Mouse (Mus musculus): ENCODE results near the gene Gnb1l. TPM values are rescaled to one million over a fixed set of nuclear protein-coding genes. Genes with fewer than 3 reads are reported as not detected.
A peak's percentile ranks its signal among the peaks of the same experiment; 100 is the strongest.

Gene Gnb1l
- polyA plus RNA-seq, 1 experiment from 2014 or later, result 14.0 TPM

- 77% methylated on average over 3 of the region's 3 CpGs for WGBS
- H3K4me2 ChIP-seq (replicated peaks), result no peak overlapping the region
- no peaks in the 10 kb centered on the region for H3K27me3 ChIP-seq (replicated peaks)
- H3K9me3 ChIP-seq, result no peaks in the 10 kb centered on the region
- H3K27ac ChIP-seq, result no peak overlapping the region
- no peaks in the 10 kb centered on the region for H3K4me1 ChIP-seq (replicated peaks)
- H3K9ac ChIP-seq, result no peak overlapping the region
- no peaks in the 10 kb centered on the region for H3K36me3 ChIP-seq
- no peak for ATAC-seq
- no peak overlapping the region for H3K4me3 ChIP-seq (replicated peaks)
Observed at GRCm38 (mm10) chr16:18556461-18556860, 57.9 kb downstream of the Gnb1l start.

DNA sequence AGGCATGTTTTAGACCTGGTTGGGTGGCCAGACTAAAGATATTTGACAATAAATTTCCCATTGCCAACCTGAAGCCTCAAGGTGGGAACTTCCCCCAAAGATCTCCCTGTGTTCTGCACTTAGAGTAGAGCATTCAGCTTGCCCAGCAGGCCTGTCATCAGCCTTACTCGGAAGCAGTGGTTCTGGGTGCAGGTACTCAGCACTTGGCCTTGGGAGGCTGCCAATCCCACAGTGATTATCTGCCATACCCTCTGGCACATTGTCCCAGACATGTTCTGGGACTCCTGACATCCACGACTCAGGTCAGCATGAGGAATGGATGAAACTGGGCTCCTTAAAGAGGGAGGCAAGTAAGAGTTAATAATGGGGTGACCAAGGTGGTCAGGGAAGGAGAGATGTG, 66.0 kb downstream of the Gnb1l start:
- H3K27me3 ChIP-seq (replicated peaks), result no peaks in the 10 kb centered on the region
- no peaks in the 10 kb centered on the region for H3K36me3 ChIP-seq
- H3K4me3 ChIP-seq (replicated peaks), result no peak overlapping the region
- no peaks in the 10 kb centered on the region for H3K4me1 ChIP-seq (replicated peaks)
- no peak for ATAC-seq
- 75% methylated on average over 2 of the region's 2 CpGs for WGBS
- H3K4me2 ChIP-seq (replicated peaks), result no peak overlapping the region
- no peak overlapping the region for H3K27ac ChIP-seq
- no peaks in the 10 kb centered on the region for H3K9me3 ChIP-seq
- no peak overlapping the region for H3K9ac ChIP-seq

GRCm38 (mm10) chr16:18568599-18568998, 70.1 kb downstream of the Gnb1l start:
- Histone ChIP-seq H3K9me3 (no peaks in the 10 kb centered on the region), H3K4me2 (replicated peaks) (no peak overlapping the region), H3K27ac (no peak overlapping the region), H3K4me3 (replicated peaks) (no peak overlapping the region), H3K36me3 (no peaks in the 10 kb centered on the region), H3K9ac (no peak overlapping the region), H3K27me3 (replicated peaks) (no peaks in the 10 kb centered on the region), H3K4me1 (replicated peaks) (no peaks in the 10 kb centered on the region)
- no peak for ATAC-seq
- WGBS, result 83% methylated on average over 7 of the region's 7 CpGs

GRCm38 (mm10) chr16:18574196-18574595, 75.7 kb downstream of the Gnb1l start:
- no peaks in the 10 kb centered on the region for H3K36me3 ChIP-seq
- H3K27me3 ChIP-seq (replicated peaks), result peaks cover 6% of the 10 kb centered on the region; the same call in 1 of the 2 replicates
- ATAC-seq, result no peak
- H3K4me1 ChIP-seq (replicated peaks), result no peaks in the 10 kb centered on the region
- no peak overlapping the region for H3K27ac ChIP-seq
- no peak overlapping the region for H3K4me2 ChIP-seq (replicated peaks)
- H3K4me3 ChIP-seq (replicated peaks), result no peak overlapping the region
- 72% methylated on average over 8 of the region's 8 CpGs for WGBS
- no peaks in the 10 kb centered on the region for H3K9me3 ChIP-seq
- H3K9ac ChIP-seq, result no peak overlapping the region

GRCm38 (mm10) chr16:18577071-18577470, 78.6 kb downstream of the Gnb1l start:
- WGBS, result 58% methylated on average over 3 of the region's 3 CpGs
- Histone ChIP-seq H3K4me2 (replicated peaks) (no peak overlapping the region), H3K4me1 (replicated peaks) (peaks cover 9% of the 10 kb centered on the region), H3K9ac (no peak overlapping the region), H3K27ac (no peak overlapping the region), H3K36me3 (no peaks in the 10 kb centered on the region), H3K27me3 (replicated peaks) (peaks cover 35% of the 10 kb centered on the region), H3K9me3 (no peaks in the 10 kb centered on the region), H3K4me3 (replicated peaks) (no peak overlapping the region)
- no peak for ATAC-seq

DNA sequence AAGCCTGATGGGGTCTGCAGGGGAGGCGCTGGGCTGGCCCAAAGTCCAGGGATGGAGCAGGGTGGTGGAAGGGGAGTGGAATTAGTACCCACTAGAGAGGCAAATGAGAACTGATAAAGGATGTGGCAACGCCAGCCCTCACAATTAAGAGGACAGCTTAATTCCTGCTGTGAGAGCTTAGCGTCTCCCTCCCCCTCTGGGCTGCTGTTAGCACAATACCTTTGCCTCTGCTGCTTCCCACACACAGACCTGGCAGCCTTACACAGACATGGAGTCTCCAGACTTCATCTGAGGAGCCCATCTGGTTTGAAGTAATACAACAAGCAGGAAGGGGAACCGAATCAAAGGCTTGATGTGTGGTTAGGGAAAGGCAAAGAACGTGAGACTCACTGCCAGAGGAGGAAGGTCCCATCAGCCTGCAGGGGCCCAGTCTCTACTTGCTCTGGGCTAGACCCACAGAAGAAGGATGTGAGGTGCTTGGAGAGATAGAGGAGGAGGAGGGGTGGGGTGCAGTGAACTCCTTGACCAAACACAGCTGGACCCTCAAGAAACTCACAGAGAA, 79.2 kb downstream of the Gnb1l start:
- H3K27ac ChIP-seq, result no peak overlapping the region
- H3K4me2 ChIP-seq (replicated peaks), result no peak overlapping the region
- no peak overlapping the region for H3K9ac ChIP-seq
- H3K9me3 ChIP-seq, result no peaks in the 10 kb centered on the region
- WGBS, result 42% methylated on average over 5 of the region's 5 CpGs
- peaks cover 15% of the 10 kb centered on the region for H3K4me1 ChIP-seq (replicated peaks)
- ATAC-seq, result no peak
- H3K27me3 ChIP-seq (replicated peaks), result peaks cover 41% of the 10 kb centered on the region
- no peak overlapping the region for H3K4me3 ChIP-seq (replicated peaks)
- no peaks in the 10 kb centered on the region for H3K36me3 ChIP-seq

DNA sequence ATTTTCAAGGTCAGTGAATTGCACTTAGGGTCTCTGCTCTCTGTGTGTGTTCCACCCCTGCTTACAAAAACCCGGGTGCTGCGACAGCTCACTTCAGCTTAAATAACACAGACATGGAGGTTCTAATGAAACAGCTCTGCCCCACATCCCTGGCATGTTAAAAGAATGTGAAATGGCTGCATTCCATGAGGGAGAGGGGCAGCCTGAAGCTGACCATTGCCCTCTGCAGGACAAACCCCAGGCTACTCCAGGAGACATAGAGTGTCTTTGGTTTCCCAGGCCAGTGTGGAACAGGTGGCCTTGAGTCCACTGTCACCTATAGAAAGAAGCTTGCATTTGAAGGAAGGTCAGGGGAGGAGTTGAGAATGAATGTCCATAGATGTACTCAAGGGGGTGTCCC, 81.9 kb downstream of the Gnb1l start:
- H3K27me3 ChIP-seq (replicated peaks), result peaks cover 68% of the 10 kb centered on the region
- H3K27ac ChIP-seq, result no peak overlapping the region

GRCm38 (mm10) chr16:18581050-18581622, 82.6 kb downstream of the Gnb1l start:
- H3K4me2 ChIP-seq (replicated peaks), result peak overlapping the region; percentile 84
- H3K9me3 ChIP-seq, result no peaks in the 10 kb centered on the region
- no peak overlapping the region for H3K27ac ChIP-seq
- H3K4me3 ChIP-seq (replicated peaks), result peak overlapping the region; percentile 40
- peaks cover 21% of the 10 kb centered on the region for H3K4me1 ChIP-seq (replicated peaks)
- H3K9ac ChIP-seq, result 0 out of 2 replicates have a peak overlapping the region, but pooled peaks have one; percentile 8
- 6% methylated on average over 21 of the region's 21 CpGs for WGBS
- H3K27me3 ChIP-seq (replicated peaks), result peaks cover 76% of the 10 kb centered on the region
- ATAC-seq, result no peak
- H3K36me3 ChIP-seq, result no peaks in the 10 kb centered on the region

More for the DNA sequence above, 81.9 kb downstream of the Gnb1l start:
- no peak overlapping the region for H3K4me3 ChIP-seq (replicated peaks)
- 25% methylated on average over 2 of the region's 2 CpGs for WGBS
- no peaks in the 10 kb centered on the region for H3K9me3 ChIP-seq
- H3K4me1 ChIP-seq (replicated peaks), result peaks cover 16% of the 10 kb centered on the region
- H3K36me3 ChIP-seq, result no peaks in the 10 kb centered on the region
- no peak overlapping the region for H3K9ac ChIP-seq
- no peak overlapping the region for H3K4me2 ChIP-seq (replicated peaks)
- ATAC-seq, result no peak

DNA sequence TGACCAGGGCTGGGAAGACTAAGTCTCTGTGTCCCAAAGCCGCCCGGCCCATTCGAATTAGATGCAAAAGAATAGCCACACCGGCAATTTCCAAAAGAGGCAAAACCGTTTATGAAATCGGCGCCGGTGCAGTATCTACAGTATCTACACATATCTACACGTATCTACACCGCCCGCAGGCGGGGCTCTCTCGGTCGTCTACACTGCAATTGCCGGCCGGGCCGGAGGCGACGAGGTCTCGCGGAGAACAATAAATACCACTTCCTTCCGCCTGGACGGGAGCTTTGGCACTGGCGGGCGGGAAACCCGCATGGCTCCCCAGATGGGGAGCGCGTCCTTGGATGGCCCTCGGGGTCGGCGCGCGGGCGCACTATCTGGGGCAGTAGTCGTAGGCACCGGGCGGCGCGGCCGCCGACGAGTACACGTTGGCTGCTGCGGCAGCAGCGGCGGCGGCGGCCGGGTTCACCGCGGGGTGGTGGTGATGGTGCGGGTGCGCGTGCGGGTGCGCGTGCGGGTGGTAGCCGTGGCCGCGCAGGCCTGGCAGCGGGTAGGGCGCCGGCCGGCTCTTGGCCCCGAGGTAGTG, 83.2 kb downstream of the Gnb1l start:
- WGBS, result under 1% methylated on average over 61 of the region's 66 CpGs
- ATAC-seq, result 0 out of 2 replicates have a peak, but pooled peaks have one; percentile 19
- no peak overlapping the region for H3K27ac ChIP-seq
- H3K9ac ChIP-seq, result 0 out of 2 replicates have a peak overlapping the region, but pooled peaks have one; percentile 8
- peaks cover 81% of the 10 kb centered on the region for H3K27me3 ChIP-seq (replicated peaks)
- peak overlapping the region; percentile 40 for H3K4me3 ChIP-seq (replicated peaks)
- no peaks in the 10 kb centered on the region for H3K36me3 ChIP-seq
- H3K4me1 ChIP-seq (replicated peaks), result peaks cover 27% of the 10 kb centered on the region
- H3K4me2 ChIP-seq (replicated peaks), result peak overlapping the region; percentile 84
- no peaks in the 10 kb centered on the region for H3K9me3 ChIP-seq

DNA sequence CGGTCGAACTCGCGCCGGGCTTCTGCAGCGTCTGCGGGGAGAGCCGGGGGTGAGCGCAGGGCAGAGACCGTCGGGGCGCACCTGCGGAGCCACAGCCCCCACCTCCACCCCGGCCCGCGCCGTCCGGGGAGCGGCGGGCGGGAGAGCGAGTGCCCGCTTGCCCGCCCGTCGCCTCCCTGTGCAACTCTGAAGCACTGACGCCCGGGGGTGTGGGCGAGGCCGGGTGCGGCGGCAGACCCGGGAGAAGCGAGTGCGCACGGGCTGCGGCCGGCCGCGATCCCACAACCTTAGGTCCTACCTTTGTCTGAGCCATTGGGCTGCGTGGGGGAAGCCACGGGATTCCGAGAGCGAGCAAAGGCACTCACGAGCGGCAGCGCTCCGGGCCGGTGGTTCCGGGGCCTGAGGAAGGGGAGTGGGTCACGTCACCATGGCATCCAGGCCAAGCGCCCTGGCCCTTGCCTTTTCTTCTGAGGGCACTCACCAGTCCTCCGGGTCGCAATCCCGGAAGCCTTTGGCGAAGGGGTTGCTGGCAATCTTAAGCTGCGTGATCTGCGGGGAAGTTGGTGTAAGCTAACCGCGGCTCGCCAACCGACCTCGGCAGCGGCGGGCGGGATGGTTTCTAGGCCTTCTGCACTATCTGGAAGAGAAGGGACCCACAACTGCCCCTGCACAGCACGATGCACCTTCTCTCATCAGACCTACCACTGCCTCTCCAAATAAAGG, 84.1 kb downstream of the Gnb1l start:
- WGBS, result 2% methylated on average over 66 of the region's 67 CpGs
- H3K9ac ChIP-seq, result no peak overlapping the region
- peak overlapping the region; percentile 84 for H3K4me2 ChIP-seq (replicated peaks)
- ATAC-seq, result 0 out of 2 replicates have a peak, but pooled peaks have one; percentile 10
- peaks cover 88% of the 10 kb centered on the region for H3K27me3 ChIP-seq (replicated peaks)
- H3K27ac ChIP-seq, result no peak overlapping the region
- H3K9me3 ChIP-seq, result no peaks in the 10 kb centered on the region
- H3K36me3 ChIP-seq, result no peaks in the 10 kb centered on the region
- H3K4me3 ChIP-seq (replicated peaks), result peak overlapping the region; percentile 40
- H3K4me1 ChIP-seq (replicated peaks), result peaks cover 32% of the 10 kb centered on the region

- Histone ChIP-seq H3K36me3 (no peaks in the 10 kb centered on the region), H3K27ac (no peak overlapping the region), H3K9ac (no peak overlapping the region), H3K27me3 (replicated peaks) (peaks cover 93% of the 10 kb centered on the region), H3K4me1 (replicated peaks) (peaks cover 38% of the 10 kb centered on the region), H3K4me2 (replicated peaks) (no peak overlapping the region), H3K4me3 (replicated peaks) (no peak overlapping the region), H3K9me3 (no peaks in the 10 kb centered on the region)
- WGBS, result 36% methylated on average over 10 of the region's 10 CpGs
- ATAC-seq, result no peak
Observed at GRCm38 (mm10) chr16:18583169-18583568, 84.7 kb downstream of the Gnb1l start.

GRCm38 (mm10) chr16:18583673-18584357, 85.3 kb downstream of the Gnb1l start:
- Histone ChIP-seq H3K4me1 (replicated peaks) (peaks cover 44% of the 10 kb centered on the region), H3K27ac (no peak overlapping the region), H3K4me3 (replicated peaks) (no peak overlapping the region), H3K36me3 (no peaks in the 10 kb centered on the region), H3K9ac (no peak overlapping the region), H3K9me3 (no peaks in the 10 kb centered on the region), H3K27me3 (replicated peaks) (peaks cover 94% of the 10 kb centered on the region), H3K4me2 (replicated peaks) (no peak overlapping the region)
- 37% methylated on average over 10 of the region's 10 CpGs for WGBS
- ATAC-seq, result no peak
